Mouse (Mus musculus): ENCODE measurements around the gene Dennd4c. TPM values are rescaled to one million over a fixed set of nuclear protein-coding genes. Genes with fewer than 3 reads are reported as not detected.
A peak's percentile ranks its signal among the peaks of the same experiment; 100 is the strongest.
"Not testable (repeated sequence)": the region's sequence is repeated elsewhere in the genome, so short reads cannot be mapped to it uniquely, and the experiment has no call there.

Dennd4c gene
- total RNA-seq, 4 experiments from 2014 or later, result 28.9 to 36.6 (median 34.0) TPM

DNA sequence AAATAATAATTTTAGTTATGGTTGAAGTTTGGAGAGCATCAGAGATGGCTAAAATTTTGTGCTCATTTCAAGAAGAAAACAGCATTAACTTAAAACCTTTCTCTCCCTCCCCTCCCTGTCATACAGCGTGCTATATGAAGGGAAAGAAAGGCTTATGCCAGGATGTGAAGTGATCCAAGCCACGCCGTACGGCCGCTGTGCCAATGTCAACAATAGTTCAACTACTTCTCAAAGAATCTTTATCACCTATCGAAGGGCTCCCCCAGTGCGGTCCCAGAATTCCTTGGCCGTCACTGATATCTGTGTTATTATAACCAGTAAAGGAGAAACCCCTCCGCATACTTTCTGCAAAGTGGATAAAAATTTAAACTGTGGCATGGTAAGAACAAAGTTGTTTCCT, 29.2 kb downstream of the Dennd4c start:
- DNase-seq (ENCODE audit: low spot score in 2 of 2), result no peak

DNA sequence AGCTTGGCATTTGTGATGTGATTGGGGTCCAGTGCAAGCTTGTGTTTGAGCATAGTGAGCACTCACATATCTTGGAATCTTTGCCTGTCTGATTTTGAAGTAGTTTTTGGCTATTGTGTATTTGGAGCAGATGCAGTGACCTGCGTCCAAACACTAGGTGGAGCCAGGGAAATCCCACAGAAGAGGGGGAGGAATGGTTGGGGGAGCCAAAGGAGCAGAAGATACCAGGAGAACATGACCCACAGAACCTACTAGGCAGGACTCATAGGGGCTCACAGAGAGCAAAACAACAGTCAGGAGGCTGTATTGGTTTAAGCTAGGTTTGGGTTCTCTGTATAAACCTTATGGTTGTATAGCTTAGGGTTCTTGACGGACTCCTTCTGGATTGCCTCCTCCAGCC, 62.2 kb downstream of the Dennd4c start:
- no peak for DNase-seq (ENCODE audit: low spot score in 2 of 2)

DNA sequence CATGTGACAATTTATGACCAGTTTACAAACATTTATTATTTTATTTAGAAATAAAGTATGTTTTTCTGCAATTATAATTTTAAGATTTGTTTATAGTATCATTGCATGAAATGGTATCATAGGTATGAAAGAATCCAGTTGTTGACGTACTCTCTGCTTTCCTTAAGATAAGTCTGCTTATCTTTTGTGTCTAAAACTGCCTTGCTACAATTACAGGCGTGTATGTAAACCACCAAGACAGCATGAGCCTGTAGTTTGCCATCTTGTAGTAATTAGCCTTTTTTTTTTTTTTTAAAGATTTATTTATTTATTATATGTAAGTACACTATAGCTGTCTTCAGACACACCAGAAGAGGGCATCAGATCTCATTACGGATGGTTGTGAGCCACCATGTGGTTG, 66.5 kb downstream of the Dennd4c start:
- DNase-seq (ENCODE audit: low spot score in 2 of 2), result no peak

DNA sequence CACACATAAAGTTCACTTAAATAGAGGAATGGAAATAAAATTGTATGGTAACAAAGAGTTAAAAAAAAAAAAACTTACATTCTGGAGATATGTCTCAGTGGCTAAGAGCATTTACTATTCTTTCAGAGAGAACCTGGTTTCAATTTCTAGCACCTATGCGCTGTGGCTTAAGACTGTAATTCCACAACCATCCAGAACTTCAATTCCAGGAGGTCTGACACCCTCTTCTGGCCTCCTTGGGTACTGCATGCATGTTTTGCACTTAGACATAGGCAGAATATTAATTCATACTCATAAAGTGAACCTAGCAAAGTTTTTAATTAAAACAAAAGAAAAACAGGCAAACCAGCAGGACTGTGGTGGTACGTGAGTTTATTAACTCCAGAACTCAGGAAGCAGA, 74.8 kb downstream of the Dennd4c start:
- peak; percentile 16 to 17 for DNase-seq (ENCODE audit: low spot score in 2 of 2)

DNA sequence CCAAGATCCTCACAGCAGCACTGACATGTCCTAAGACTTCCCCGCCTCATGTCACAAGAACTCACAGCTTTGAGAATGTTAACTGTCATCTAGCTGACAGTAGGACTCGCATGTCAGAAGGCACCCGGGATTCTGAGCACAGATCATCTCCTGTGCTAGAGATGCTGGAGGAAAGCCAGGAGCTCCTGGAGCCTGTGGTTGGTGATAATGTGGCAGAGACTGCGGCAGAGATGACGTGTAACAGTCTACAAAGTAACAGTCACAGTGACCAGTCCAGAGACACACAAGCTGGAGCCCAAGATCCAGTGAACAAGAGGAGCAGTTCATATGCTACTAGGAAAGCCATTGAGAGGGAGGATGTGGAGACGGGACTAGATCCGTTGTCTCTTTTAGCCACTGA, 76.8 kb downstream of the Dennd4c start:
- no peak for DNase-seq (ENCODE audit: low spot score in 2 of 2)

DNA sequence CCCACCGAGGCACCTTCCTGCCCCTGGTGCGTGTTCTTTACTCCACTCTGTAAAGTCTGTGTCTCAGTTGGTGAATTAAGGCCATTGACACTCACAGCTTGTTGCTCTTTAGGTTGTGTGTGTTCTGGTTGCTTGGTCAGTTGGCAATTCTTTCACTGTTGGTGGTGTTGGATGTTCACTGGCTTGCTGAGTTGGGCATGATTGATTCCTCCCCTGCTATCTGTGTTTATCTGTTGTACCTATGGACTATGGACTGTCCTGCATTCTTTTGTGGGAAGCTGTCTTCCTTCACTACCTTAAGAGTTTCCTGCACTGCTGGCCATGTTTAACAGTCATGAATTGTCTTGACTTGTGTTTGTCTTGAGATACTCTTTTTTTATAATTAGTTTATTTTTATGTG, 83.5 kb downstream of the Dennd4c start:
- DNase-seq (ENCODE audit: low spot score in 2 of 2), result no peak

DNA sequence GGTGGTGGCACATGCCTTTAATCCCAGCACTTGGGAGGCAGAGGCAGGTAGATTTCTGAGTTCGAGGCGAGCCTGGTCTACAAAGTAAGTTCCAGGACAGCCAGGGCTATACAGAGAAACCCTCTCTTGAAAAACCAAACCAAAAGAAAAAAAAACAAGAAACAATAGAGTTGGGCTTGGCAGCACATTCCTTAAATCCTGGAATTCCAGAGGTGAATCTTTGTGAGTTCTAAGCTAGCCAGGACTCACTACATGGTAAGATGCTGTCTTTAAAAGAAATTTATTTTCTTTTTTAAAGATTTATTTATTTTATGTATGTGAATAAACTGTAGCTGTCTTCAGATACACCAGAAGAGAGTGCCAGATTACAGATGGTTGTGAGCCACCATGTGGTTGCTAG, 92.8 kb downstream of the Dennd4c start:
- DNase-seq (ENCODE audit: low spot score in 2 of 2), result not testable (repeated sequence)

DNA sequence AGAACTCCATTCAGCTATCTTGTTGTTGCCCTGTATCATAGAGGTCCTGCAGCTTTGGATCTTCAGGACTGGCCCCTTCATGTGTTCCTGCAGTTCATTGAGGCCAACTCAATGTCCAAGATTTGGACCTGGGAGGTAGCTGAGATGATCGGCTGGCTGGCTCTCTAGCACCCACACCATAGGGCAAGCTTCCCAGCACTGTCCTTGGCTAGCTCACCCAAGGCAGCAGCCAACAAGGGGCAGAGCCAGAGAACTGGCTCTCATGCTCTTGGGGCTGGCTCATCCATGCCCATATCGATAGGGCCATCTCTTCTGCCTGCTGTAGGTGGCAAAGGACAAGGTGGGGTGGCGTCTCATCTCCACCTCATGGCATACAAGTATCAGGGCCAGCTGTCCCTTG, 97.0 kb downstream of the Dennd4c start:
- peak; percentile 11 to 34 for DNase-seq (ENCODE audit: low spot score in 2 of 2)

DNA sequence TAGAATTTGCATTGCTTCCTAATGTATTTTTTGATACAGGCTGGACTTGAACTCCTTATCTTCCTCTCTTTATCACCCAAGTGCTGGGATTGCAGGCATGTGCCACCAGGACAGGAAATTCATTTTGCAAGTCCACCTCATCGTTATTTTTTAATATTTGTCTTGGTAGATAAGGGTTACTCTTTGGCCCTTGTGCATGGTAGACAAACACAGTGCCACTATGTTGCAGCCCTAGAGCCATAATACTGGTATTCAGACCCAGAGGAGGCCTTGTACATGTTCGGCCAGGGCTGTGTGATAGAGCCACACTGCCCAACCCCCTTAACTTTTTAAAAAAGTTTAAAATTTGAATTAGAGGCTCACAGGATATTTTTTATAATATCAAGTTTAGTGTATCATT, 98.9 kb downstream of the Dennd4c start:
- no peak for DNase-seq (ENCODE audit: low spot score in 2 of 2)

DNA sequence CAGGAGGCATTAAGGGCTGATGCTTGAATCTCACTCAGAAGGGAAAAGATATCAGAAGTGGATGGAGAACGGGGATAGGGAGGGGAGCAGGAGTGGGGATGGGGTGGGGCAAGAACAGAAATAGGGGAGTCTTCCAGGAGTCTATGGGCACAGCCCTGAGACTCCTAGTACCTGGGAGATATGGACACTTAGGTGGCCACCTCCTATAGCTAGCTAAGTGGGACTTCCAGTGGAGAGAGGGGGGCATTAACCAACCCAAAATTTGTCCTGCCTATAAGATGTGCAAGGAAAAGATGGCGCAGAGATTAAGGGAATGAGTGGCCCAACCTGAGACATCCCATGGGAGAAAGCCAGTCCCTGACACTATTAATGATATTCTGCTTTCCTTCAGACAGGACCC, 103.0 kb downstream of the Dennd4c start:
- DNase-seq (ENCODE audit: low spot score in 2 of 2), result no peak

DNA sequence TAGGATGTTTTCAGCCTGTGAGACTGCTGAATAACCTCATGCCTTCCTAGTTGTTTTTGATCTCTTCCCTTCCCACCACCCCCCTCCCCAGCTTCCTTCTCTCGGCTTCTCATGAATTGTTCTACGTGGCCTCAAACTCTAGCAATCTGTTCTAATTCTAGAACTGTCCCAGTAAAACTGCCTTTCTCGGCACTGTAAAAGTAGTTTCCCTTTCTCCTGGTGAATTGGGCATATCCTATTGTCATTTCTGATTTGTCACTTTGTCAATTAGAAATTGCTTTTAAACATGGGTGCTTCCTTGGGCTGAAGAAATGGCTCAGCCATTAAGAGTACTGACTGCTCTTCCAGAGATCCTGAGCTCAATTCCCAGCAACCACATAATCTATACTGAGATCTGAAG, 103.7 kb downstream of the Dennd4c start:
- no peak for DNase-seq (ENCODE audit: low spot score in 2 of 2)

DNA sequence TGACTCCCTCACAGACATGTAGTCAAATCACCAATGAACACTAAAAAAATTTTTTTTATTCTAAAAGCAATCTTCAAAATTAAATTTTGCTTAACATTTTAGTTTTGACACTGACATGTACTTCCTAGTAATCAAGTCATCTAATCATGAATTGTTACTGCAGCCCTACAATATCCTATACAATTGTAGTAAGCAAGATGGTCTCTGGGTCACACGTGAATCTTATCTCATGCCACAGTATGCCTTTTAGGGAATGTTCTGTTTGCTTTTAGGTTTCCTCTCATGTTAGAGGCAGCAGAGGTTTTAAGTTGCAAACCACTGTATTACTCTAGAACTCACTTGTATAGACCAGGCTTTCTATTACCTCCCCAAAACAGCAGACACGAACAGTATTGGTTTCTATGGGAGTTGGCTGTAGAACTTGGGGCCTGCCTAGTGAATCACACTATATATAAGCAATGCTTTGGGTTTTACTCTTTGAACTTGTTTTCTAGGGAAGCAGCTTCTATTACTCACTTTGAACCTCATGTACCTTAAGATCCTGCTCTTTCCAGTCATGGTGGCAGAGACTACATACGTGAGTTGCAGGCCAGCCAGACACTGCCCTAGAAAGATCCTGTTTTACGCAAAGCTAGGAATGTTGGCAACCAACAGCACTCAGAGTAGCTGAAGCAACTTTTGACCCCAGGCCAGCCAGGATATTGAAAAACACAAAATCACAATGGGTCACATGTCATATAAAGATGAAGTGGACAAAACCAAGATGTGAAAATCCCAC, 104.6 kb downstream of the Dennd4c start:
- DNase-seq (ENCODE audit: low spot score in 2 of 2), result no peak

DNA sequence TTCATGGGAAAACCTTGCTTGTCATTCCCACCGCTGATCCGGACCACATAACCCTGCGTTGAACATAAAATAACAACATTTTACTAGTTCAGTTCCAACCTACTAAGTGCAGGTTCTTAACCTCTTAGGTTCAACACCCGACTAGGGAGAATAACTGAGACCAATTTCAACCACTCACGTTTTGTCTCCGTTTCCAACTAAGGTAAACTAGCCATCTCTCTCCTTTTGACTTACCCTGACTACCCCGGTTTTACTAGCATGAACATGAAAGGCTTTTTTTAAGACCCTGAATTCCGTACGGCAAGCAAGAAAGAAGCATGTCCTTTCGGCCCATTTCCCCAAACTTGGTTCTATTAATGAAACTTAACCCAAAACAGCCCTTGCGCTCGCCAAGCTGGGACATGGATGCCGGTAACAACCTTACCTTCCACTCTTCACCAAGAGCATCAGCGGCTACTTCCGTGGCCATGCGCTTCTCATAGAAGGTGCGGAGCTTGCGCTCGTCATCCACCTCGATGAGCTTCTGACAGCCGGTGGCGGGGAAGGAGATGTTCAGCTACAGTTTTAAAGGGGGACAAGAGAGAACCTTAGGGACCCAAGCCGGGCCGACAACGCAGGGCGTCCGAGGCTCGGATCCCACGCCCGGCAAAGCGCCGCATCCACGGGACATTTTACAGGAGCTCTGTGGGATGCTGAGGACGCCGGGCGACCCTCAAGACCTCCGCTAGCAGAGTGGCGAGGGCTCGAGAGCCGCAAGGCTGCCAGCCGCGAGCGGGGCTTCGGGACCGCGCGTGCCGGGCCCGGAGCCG, 108.2 kb downstream of the Dennd4c start:
- peak; percentile 9 to 11 for DNase-seq (ENCODE audit: low spot score in 2 of 2)

DNA sequence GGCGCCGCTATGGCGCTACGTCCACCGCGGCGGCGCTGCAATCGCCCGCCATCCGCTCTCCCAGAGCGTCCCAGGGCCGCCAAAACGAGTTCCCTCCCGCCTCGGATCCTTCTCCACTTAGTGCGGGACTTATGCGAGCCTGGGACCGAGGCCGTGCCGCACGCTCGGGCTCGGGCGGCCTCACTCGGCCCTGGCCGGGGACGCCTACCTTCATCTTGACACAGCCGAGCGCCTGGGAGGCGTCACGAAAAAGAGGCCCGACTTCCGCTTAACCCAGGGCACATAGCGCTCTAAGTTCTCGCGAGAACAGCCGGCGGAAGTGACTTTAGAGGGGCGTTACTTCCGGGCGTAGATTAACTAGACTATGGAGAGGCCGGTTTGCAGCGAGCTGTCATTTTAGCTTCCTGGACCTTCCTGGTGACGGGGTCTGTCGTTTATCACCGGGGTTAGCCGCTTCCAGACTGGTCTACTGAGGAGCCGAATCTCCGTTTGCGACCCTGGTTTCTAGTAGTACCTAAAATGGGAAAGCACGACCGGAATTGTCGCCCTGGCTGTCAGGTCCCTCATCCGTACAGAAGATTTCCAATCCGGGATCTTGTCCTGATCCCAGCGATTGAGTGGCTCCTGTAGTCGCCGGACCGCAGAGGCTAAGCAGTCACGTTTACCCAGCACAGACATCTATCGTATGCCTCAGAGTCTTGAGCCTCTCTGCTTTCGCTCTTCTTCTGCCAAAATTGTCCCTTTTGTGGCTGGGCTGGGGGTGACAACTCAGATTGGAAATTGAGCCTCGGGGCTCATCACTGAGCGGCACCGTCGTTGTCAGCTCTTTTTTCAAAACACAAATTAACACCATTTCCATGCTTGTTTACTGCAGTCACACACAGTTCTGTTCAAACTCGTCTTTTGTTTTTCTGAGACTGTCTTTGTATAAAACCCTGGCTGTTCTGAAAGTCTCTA, 109.0 kb downstream of the Dennd4c start, which contains the start of gene Rps6:
Gene Rps6, minus strand, starts transcription at position 300 of the 957 bp plus-strand sequence.
- DNase-seq (ENCODE audit: low spot score in 2 of 2), result peak; percentile 94 to 96

DNA sequence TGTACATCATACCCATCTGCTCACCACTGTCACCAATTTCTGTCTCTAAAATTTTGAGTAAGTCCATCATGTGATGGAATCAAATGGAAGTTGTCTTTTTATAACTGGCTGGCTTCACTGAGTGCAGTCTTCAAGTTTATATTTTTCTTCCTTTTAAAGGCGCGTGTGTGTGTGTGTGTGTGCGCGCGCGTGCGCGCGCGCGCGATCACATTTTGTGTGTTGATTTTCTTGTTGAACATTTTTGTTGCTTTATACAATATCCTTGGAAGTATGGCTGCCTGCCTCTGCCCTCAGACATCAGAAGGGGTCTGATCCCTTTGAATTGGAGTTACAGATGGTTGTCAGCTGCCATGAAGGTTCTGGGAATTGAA, 109.7 kb downstream of the Dennd4c start:
- DNase-seq (ENCODE audit: low spot score in 2 of 2), result no peak

DNA sequence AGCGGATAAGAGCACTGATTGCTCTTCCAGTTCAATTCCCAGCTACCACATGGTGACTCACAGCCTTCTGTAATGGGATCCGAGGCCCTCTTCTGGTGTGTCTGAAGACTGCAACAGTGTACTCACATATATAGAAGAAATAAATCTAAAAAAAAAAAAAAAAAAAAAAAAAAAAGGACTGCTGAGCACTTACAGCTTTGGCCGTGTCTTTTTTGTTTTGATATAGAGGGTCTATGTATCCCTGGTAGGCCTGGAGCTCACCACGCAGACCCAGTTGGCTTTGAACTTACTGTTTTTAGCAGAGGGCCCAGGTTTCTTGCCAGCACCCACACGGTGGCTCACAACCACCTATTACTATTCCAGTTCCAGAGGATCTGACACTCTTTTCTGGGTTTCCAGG, 115.7 kb downstream of the Dennd4c start:
- no peak for DNase-seq (ENCODE audit: low spot score in 2 of 2)

DNA sequence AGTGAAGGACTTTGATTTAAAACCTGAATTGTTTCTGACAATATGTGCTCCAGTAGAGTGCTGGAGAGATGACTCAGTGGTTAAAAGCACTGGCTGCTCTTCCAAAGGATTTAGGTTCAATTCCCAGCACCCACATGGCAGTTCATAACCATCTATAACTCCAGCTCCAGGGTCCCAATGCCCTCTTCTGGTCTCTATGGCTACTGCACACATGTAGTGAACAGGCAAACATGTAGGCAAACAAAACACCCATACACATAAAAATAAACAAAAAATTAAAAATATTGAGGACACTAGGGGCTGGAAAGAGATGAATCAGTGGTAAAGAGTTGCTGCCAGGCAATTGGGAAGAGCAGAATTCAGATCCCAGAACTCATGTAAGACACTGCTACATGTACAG, 123.6 kb downstream of the Dennd4c start:
- DNase-seq (ENCODE audit: low spot score in 2 of 2), result no peak

DNA sequence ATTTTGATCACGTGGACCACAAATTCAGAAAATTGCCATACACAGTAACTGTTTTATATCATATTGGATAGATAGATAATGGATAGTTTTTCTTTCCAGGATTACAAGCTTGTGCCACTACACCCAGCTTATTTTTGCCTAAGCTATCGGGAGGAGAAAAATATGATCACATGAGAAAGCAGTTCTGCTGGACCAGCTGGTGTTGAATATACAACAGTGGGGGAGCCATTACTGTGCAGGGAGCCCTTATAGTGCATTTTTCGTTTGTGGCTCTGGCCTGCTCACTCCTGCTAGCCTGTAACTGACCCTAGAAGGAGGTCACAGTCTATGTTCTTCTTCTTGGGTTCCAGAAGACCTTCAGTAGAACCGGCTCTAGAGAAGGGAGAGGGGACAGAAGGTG, 124.7 kb downstream of the Dennd4c start:
- DNase-seq (ENCODE audit: low spot score in 2 of 2), result no peak

DNA sequence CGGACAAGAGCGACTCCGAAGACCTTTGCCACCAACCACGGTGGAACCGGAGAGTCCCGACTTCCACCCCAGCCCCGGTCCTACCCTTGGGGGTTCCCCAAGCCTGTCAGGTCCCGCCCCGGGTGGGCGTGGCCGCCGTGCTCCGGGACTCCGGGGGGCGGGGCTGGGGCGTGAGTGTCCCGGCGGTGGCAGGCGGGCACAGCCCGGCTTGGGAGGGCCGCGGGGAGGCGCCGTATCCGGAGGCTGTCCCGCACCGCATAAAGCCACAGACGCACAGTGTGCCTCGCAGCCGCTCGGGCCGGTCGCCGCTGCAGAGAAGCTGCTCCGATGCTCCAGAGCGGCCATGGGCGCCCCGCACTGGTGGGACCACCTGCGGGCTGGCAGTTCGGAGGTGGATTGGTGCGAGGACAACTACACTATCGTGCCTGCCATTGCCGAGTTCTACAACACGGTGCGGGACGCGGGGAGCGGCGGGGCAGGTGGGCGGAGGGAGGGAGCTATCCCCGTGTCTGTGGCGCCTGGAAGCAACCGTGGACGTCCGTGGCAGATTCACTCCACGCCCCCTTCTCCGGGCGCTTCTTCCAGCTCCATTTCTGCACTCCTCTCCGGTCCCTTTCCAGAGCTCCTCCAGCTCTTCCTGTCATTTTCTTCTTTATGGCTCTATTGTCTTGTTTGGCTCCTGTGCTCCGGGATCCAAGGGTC, 125.9 kb downstream of the Dennd4c start, which contains the start of gene Acer2:
Gene Acer2, plus strand, starts transcription at position 251 of the 702 bp plus-strand sequence.
- DNase-seq (ENCODE audit: low spot score in 2 of 2), result peak; percentile 92 to 93

DNA sequence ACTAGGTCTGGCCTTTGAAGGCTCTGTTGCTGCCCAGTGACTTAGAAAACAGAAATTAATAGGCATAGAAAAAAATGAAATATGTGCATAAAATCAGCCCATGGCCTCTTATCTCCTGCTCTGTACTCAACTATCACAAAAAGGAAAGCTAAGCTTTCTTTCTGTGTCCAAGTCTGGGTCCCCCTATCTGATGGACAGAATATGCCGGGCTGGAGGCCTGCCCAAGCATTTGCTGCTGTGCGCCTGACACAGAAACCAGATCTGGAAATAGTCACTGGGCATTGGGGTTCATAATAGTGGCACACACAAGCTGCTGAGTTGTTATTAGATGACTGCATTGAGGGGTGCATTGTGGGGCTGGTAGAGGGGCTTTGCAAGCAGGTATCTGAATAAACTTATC, 131.1 kb downstream of the Dennd4c start:
- no peak for DNase-seq (ENCODE audit: low spot score in 2 of 2)

DNA sequence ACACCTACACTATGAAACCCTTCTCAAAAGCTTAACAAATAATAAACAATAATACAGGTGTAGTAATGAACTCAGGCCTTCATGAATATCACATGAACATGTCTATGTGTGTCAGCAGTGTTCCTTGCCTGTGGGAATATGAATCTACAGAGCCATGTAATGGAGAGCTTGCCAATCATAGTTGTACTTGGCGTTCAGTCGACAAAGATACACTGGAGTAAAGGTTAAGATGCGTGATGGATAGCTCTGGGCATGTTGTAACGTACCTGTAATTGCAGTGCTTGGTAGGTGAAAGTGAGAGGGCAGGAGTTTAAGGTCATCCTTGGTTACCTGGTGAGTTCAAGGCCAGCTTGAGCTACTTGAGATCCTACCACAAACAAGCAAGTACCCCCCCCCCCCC, 132.8 kb downstream of the Dennd4c start:
- no peak for DNase-seq (ENCODE audit: low spot score in 2 of 2)
